Mouse (Mus musculus) heart, postnatal 14 days (tissue): ENCODE data around the gene Vmn2r72. TPM values are rescaled to one million over a fixed set of nuclear protein-coding genes. Genes with fewer than 3 reads are reported as not detected.

Source experiments
- DNase-seq, 2 experiments: peaks; one replicate each; pipeline ENCODE4 v3.0.0; 2021 to 2022
- intact Hi-C: fragments of 180-260 bp; cut with DNase I; formaldehyde crosslinking; loops from one replicate; pipeline ENCODE4 v1.15.1; 2025
- long read RNA-seq, 2 experiments: library from polyadenylated mRNA; stranded (forward); transcript quantifications; one replicate each; pipeline ENCODE4 v2.0.0; 2021
- total RNA-seq, 2 experiments: library from RNA; stranded (reverse); gene quantifications; 2 replicates each; pipeline ENCODE4 v1.2.3; 2021

Gene Vmn2r72
- not detected for total RNA-seq
- long read RNA-seq, experiment 1: 0 reads
- long read RNA-seq, experiment 2: 0 reads

- intact Hi-C loops: no loop called here
- no peak for DNase-seq
Measured at GRCm38 (mm10) chr7:85754997-85755396, at the start of gene Vmn2r72. Vmn2r72 (minus strand) TSS chr7:85755097.

Other genes with a start within 250 kb of the Vmn2r72 start
- gene Vmn2r71, start 192.0 kb downstream of the Vmn2r72 start, total RNA-seq: not detected
- not detected for gene Vmn2r70, start 185.9 kb downstream of the Vmn2r72 start, total RNA-seq
- gene Vmn2r73, start 121.2 kb upstream of the Vmn2r72 start, total RNA-seq: not detected
- not detected for gene Vmn2r74, start 206.5 kb upstream of the Vmn2r72 start, total RNA-seq